Mouse (Mus musculus): ENCODE measurements at regions not wholly inside any gene's neighbourhood (a gene's known extent, or its start where the extent isn't known, plus 50 kb on each side); places are given as distances from the start of the nearest gene placed in this dataset.
"Not testable (repeated sequence)": the region's sequence is repeated elsewhere in the genome, so short reads cannot be mapped to it uniquely, and the experiment has no call there.

- TF ChIP-seq EP300, CTCF (IDR thresholded peaks at IDR 0.05): not testable (repeated sequence)
Observed at GRCm38 (mm10) chr14:53537895-53538294, 716.0 kb downstream of the Dad1 start.

Measured in lung, postnatal 0 days (tissue).